Mouse (Mus musculus): ENCODE measurements at regions not wholly inside any gene's neighbourhood (a gene's known extent, or its start where the extent isn't known, plus 50 kb on each side); places are given as distances from the start of the nearest gene placed in this dataset.

DNA sequence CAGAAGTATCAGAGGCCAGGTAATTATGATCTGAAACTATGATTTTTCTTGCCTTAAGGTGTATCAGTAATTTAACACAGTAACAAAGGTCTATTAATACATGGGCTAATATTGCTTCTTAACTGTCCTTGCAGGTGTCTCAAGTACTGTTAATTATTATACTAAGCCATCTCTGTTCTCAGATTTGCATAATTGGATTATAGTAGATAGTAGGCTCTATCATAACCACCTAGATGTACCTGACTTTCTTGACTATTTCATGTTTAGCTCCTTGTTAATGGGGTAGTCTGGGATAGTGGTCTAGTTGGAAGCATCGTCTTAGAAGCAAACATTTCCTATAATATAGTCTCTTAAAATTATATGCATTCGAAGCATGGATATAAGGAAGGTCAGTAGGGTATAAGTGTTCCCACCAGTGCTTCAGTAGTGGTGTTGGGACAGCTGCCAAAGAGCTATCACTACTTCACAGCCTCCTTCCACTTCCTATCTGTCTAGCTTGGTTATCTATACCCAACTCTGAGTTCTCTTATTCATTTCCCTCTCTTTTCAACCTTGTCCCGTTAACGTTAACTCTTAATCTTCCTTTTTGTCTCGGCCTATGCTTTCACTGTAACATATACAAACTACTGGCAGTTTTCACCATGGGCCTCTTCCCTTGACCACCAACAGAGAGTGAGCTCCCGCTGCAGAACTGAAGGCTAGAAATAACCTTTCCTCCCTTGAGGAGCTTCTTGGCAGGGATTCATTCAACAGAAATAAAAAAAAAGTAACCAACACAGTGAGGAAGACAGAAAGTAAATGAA is 630.9 kb upstream of the Lcorl start:
- in situ Hi-C loops (cut with MboI; ENCODE audit: low sequenced_read_pairs), result no loop called here

GRCm38 (mm10) chr5:46486740-46487326 is 629.4 kb upstream of the Lcorl start:
- in situ Hi-C loops (cut with MboI; ENCODE audit: low sequenced_read_pairs), result no loop called here

- in situ Hi-C loops (cut with MboI; ENCODE audit: low sequenced_read_pairs), result no loop called here
Measured at GRCm38 (mm10) chr5:46456356-46456755, 598.9 kb upstream of the Lcorl start.

- in situ Hi-C loops (cut with MboI; ENCODE audit: low sequenced_read_pairs), result no loop called here
Measured at GRCm38 (mm10) chr5:46448274-46448673, 590.9 kb upstream of the Lcorl start.

DNA sequence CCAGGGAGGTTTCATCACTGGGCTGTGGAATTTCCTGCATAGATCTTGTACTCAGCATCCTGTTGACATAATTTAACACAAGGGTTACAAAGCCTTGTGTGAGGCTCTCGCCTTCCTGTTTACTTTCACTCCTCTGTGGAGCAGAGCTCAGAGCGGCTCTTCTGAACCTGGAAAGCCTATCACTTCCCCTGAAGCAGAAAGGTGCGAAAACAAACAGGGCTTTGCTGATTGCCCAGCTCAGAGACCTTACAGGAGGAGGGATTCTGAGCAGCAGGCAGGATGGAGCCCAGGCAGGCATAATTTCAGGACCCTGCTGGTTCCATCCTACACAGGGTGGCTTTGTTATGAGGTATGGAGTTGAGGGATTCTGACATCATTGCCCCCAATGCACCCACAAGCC is 588.4 kb upstream of the Lcorl start:
- in situ Hi-C loops (cut with MboI; ENCODE audit: low sequenced_read_pairs), result no loop called here

- in situ Hi-C loops (cut with MboI; ENCODE audit: low sequenced_read_pairs), result no loop called here
Measured at GRCm38 (mm10) chr5:46445122-46445521, 587.7 kb upstream of the Lcorl start.

GRCm38 (mm10) chr5:46443805-46444340 is 586.5 kb upstream of the Lcorl start:
- in situ Hi-C loops (cut with MboI; ENCODE audit: low sequenced_read_pairs), result no loop called here

- in situ Hi-C loops (cut with MboI; ENCODE audit: low sequenced_read_pairs), result no loop called here
Measured at GRCm38 (mm10) chr5:46442600-46443248, 585.3 kb upstream of the Lcorl start.

GRCm38 (mm10) chr5:46441716-46442115 is 584.3 kb upstream of the Lcorl start:
- in situ Hi-C loops (cut with MboI; ENCODE audit: low sequenced_read_pairs), result no loop called here

- in situ Hi-C loops (cut with MboI; ENCODE audit: low sequenced_read_pairs), result no loop called here
Measured at GRCm38 (mm10) chr5:46431644-46432367, 574.4 kb upstream of the Lcorl start.

- in situ Hi-C loops (cut with MboI; ENCODE audit: low sequenced_read_pairs), result no loop called here
Measured at GRCm38 (mm10) chr5:46422738-46423137, 565.3 kb upstream of the Lcorl start.

DNA sequence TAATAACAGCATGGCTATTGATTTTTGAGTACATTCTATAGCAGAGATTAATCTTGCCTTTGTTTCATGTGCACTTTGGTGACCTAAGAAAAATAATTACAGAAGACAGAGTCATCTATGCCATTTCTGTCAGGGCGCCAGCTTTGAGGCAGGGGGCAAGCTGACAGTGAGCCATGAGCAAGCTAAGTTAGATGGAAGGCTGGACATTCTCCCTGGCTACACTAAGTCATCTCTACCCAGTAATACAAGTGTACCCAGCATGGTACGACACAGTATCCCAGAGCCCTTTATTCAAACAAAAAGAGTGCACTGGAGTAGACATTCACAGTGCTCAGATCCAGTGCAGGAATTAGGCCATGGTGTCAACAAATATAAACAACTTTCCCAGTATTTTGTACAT is 549.6 kb upstream of the Lcorl start:
- in situ Hi-C loops (cut with MboI; ENCODE audit: low sequenced_read_pairs), result no loop called here

- in situ Hi-C loops (cut with MboI; ENCODE audit: low sequenced_read_pairs), result no loop called here
Measured at GRCm38 (mm10) chr5:46406404-46406803, 549.0 kb upstream of the Lcorl start.

GRCm38 (mm10) chr5:46386591-46386990 is 529.2 kb upstream of the Lcorl start:
- in situ Hi-C loops (cut with MboI; ENCODE audit: low sequenced_read_pairs), result no loop called here

GRCm38 (mm10) chr5:46367328-46367727 is 509.9 kb upstream of the Lcorl start:
- in situ Hi-C loops (cut with MboI; ENCODE audit: low sequenced_read_pairs), result no loop called here

DNA sequence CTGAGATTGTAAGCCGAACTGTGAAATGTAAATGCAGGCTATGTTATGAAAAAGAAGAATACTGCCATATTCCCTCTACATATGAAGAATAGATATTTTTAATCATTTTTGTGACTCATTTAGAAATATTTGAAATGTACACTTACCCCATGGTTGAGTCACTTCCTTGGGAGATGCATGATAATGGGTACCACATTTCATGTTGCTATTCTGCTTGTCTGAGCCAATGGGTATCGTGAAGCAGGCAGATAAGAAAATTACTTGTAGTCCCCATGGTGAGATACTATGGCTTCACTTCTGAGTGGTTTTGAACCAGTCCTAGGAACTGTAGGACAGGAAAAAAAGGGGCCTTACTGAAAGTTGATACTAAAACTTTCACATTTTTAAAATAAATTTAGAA is 506.2 kb upstream of the Lcorl start:
- in situ Hi-C loops (cut with MboI; ENCODE audit: low sequenced_read_pairs), result no loop called here

DNA sequence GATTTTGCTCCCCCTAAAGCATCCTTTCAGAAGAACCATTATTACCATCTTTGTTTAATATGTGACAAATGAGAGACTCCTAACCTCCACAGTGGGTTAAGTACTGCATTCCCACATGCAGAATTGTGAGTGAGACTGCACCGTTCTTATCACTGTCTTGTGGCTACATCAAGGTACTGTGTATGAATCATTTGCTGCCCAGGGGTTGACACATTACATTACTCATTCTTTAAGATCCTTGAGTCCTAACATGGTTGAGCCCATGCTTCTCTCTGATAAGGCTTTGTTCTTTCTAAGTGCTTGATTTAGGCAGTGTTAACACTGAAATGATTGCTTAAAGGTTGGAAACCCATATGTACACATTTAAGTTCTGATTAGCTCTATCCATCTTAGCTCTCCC is 504.2 kb upstream of the Lcorl start:
- in situ Hi-C loops (cut with MboI; ENCODE audit: low sequenced_read_pairs), result no loop called here

- in situ Hi-C loops (cut with MboI; ENCODE audit: low sequenced_read_pairs), result loop anchor here (10.0 kb wide), 2 partner anchors 594 to 874 kb away; no protein-coding TSS in a partner anchor
Measured at GRCm38 (mm10) chr5:46348448-46348847, 491.0 kb upstream of the Lcorl start.

GRCm38 (mm10) chr5:46347368-46348083 is 490.1 kb upstream of the Lcorl start:
- in situ Hi-C loops (cut with MboI; ENCODE audit: low sequenced_read_pairs), result loop anchor here (10.0 kb wide), 2 partner anchors 593 to 873 kb away; no protein-coding TSS in a partner anchor

DNA sequence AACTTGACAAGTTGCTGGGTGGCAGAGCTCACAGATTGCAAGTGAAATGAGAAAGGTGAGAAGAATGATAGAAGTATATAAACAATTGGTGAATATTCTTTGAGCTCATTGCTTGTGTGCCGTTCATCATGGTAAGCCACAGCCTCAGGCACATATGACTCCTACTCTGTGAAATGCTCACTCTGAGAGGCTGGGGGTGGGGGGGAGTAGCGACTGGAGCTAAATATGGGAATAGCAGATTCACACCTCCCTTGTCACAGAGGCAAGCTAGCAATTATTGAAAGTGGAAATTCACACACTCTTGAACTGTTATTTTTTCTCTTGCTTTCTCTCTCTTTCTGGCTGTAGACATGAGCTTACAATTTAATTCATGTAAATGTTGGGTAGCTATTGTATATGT is 481.0 kb upstream of the Lcorl start:
- in situ Hi-C loops (cut with MboI; ENCODE audit: low sequenced_read_pairs), result no loop called here
